Mouse (Mus musculus): ENCODE data around the gene Scamp4.

Gene Scamp4

GRCm38 (mm10) chr10:80602698-80603325 is at the start of gene Scamp4, which contains the start of gene Adat3:
Gene Scamp4 (plus strand): TSS chr10:80602872.
Gene Adat3 (plus strand): TSS chr10:80602880.
- DNase-seq = peak; percentile 99

- DNase-seq = no peak
Observed at GRCm38 (mm10) chr10:80553575-80553974, 49.1 kb upstream of the Scamp4 start.

GRCm38 (mm10) chr10:80553997-80554396 is 48.7 kb upstream of the Scamp4 start:
- DNase-seq = no peak

- DNase-seq = peak; percentile 96
Observed at GRCm38 (mm10) chr10:80557346-80557965, 45.2 kb upstream of the Scamp4 start.

GRCm38 (mm10) chr10:80559431-80559830 is 43.2 kb upstream of the Scamp4 start:
- DNase-seq = no peak

- no peak for DNase-seq
Observed at GRCm38 (mm10) chr10:80560621-80561020, 42.1 kb upstream of the Scamp4 start.

GRCm38 (mm10) chr10:80561116-80561944 is 41.3 kb upstream of the Scamp4 start, which contains the start of gene Rexo1:
Gene Rexo1 (minus strand): TSS chr10:80561560.
- DNase-seq = peak; percentile 99

- DNase-seq = peak; percentile 97
Observed at GRCm38 (mm10) chr10:80566375-80567092, 36.1 kb upstream of the Scamp4 start.

- DNase-seq = no peak
Observed at GRCm38 (mm10) chr10:80568876-80569275, 33.8 kb upstream of the Scamp4 start.

- DNase-seq = peak; percentile 98
Observed at GRCm38 (mm10) chr10:80569664-80570066, 33.0 kb upstream of the Scamp4 start.

GRCm38 (mm10) chr10:80570419-80570818 is 32.3 kb upstream of the Scamp4 start:
- no peak for DNase-seq

GRCm38 (mm10) chr10:80570871-80571836 is 31.5 kb upstream of the Scamp4 start:
- DNase-seq = peak; percentile 93

- no peak for DNase-seq
Observed at GRCm38 (mm10) chr10:80572477-80572876, 30.2 kb upstream of the Scamp4 start.

- peak; percentile 92 for DNase-seq
Observed at GRCm38 (mm10) chr10:80573944-80574343, 28.7 kb upstream of the Scamp4 start.

GRCm38 (mm10) chr10:80574896-80575295 is 27.8 kb upstream of the Scamp4 start:
- peak; percentile 92 for DNase-seq

GRCm38 (mm10) chr10:80575925-80576324 is 26.7 kb upstream of the Scamp4 start:
- no peak for DNase-seq

GRCm38 (mm10) chr10:80576351-80577194 is 26.1 kb upstream of the Scamp4 start:
- peak; percentile 98 for DNase-seq

- peak; percentile 100 for DNase-seq
Observed at GRCm38 (mm10) chr10:80577195-80578130, 25.2 kb upstream of the Scamp4 start, which contains the start of gene Klf16. Gene Klf16 (minus strand): TSS chr10:80577321.

- DNase-seq = peak; percentile 99
Observed at GRCm38 (mm10) chr10:80578131-80578750, 24.4 kb upstream of the Scamp4 start.
